Mouse (Mus musculus) C2C12 (cell line): ENCODE data around the gene Dnajc22. TPM values are rescaled to one million over a fixed set of nuclear protein-coding genes. Genes with fewer than 3 reads are reported as not detected.

Source experiments
- H3K27me3 ChIP-seq: one replicate; pipeline ENCODE4 v1.6.1; 2011; ENCODE audit not compliant: control insufficient read depth, insufficient read depth, insufficient read length
- H3K36me3 ChIP-seq: one replicate; pipeline ENCODE4 v1.6.1; 2011; ENCODE audit not compliant: control insufficient read depth, insufficient read depth
- H3K4me3 ChIP-seq: one replicate; pipeline ENCODE4 v1.5.1; 2011; ENCODE audit warnings: mild to moderate bottlenecking, control low read depth; ENCODE audit not compliant: poor library complexity, insufficient read depth, severe bottlenecking
- H3K79me2 ChIP-seq: one replicate; pipeline ENCODE4 v1.6.1; 2011; ENCODE audit not compliant: control insufficient read depth, insufficient read depth
- H3K79me3 ChIP-seq: one replicate; pipeline ENCODE4 v1.6.1; 2011; ENCODE audit warnings: low read depth, control low read depth
- H3ac ChIP-seq: one replicate; pipeline ENCODE3; 2011; ENCODE audit warnings: low read depth; ENCODE audit not compliant: control insufficient read depth, insufficient read length
- CEBPB ChIP-seq: IDR thresholded peaks from one replicate; pipeline ENCODE4 v1.6.1; 2011; ENCODE audit warnings: low read depth, mild to moderate bottlenecking, control low read depth, moderate library complexity
- CTCF ChIP-seq: IDR thresholded peaks from one replicate; pipeline ENCODE4 v1.5.1; 2011; ENCODE audit not compliant: control insufficient read depth, insufficient read depth, insufficient read length
- FOSL1 ChIP-seq: IDR thresholded peaks from one replicate; pipeline ENCODE4 v1.8.0; 2011; ENCODE audit warnings: mild to moderate bottlenecking, low read length; ENCODE audit not compliant: poor library complexity, insufficient read depth, severe bottlenecking
- MAX ChIP-seq: IDR thresholded peaks from one replicate; pipeline ENCODE4 v1.6.1; 2011; ENCODE audit warnings: mild to moderate bottlenecking, control low read depth
- MYOD1 ChIP-seq: IDR thresholded peaks from one replicate; pipeline ENCODE4 v1.6.1; 2011; ENCODE audit warnings: low read depth; ENCODE audit not compliant: control insufficient read depth, insufficient read length
- MYOG ChIP-seq: IDR thresholded peaks from one replicate; pipeline ENCODE4 v1.6.1; 2011; ENCODE audit not compliant: control insufficient read depth, insufficient read length; ENCODE audit errors: extremely low read depth
- USF1 ChIP-seq: IDR thresholded peaks from one replicate; pipeline ENCODE4 v1.6.1; 2011; ENCODE audit warnings: low read depth, mild to moderate bottlenecking, control low read depth, moderate library complexity
- polyA plus RNA-seq: library from polyadenylated mRNA; unstranded; fragments of >200 nt; fragmentation: generic; extraction: Trizol; gene quantifications from one replicate; pipeline ENCODE4 v1.2.1, GENCODE M21; 2012; ENCODE audit warnings: missing spikeins

The Dnajc22 gene
- polyA plus RNA-seq, 1 experiment: 0.74 TPM

- H3K79me3 ChIP-seq: no peaks in the 10 kb centered on the region
- H3K79me2 ChIP-seq: no peaks in the 10 kb centered on the region
- H3K4me3 ChIP-seq: no peak overlapping the region
- TF ChIP-seq MAX (no peak), CEBPB (no peak), USF1 (no peak), CTCF (no peak), MYOG (no peak), MYOD1 (no peak), FOSL1 (no peak)
- peaks cover 30% of the 10 kb centered on the region for H3K27me3 ChIP-seq
- H3K36me3 ChIP-seq: no peaks in the 10 kb centered on the region
- H3ac ChIP-seq: no peak overlapping the region
These were observed 1.8 kb downstream of the Dnajc22 start for GRCm38 (mm10) chr15:99094631-99095270.

- H3K27me3 ChIP-seq: peaks cover 30% of the 10 kb centered on the region
- H3K4me3 ChIP-seq: no peak overlapping the region
- no peak overlapping the region for H3ac ChIP-seq
- H3K79me2 ChIP-seq: no peaks in the 10 kb centered on the region
- no peaks in the 10 kb centered on the region for H3K79me3 ChIP-seq
- no peaks in the 10 kb centered on the region for H3K36me3 ChIP-seq
- TF ChIP-seq MYOD1 (no peak), USF1 (no peak), CTCF (no peak), CEBPB (no peak), MYOG (no peak), MAX (no peak), FOSL1 (no peak)
These were observed 2.4 kb downstream of the Dnajc22 start for GRCm38 (mm10) chr15:99095356-99095755.

- Histone ChIP-seq H3ac (no peak overlapping the region), H3K79me2 (no peaks in the 10 kb centered on the region), H3K4me3 (no peak overlapping the region), H3K79me3 (no peaks in the 10 kb centered on the region), H3K27me3 (peaks cover 30% of the 10 kb centered on the region), H3K36me3 (no peaks in the 10 kb centered on the region)
- TF ChIP-seq USF1: no peak
- TF ChIP-seq MYOG: no peak
- no peak for TF ChIP-seq FOSL1
- TF ChIP-seq CEBPB: no peak
- TF ChIP-seq MAX: no peak
- TF ChIP-seq MYOD1: no peak
- TF ChIP-seq CTCF: no peak
These were observed 3.3 kb downstream of the Dnajc22 start for GRCm38 (mm10) chr15:99096061-99096793.

GRCm38 (mm10) chr15:99096831-99097500 lies 4.0 kb downstream of the Dnajc22 start:
- TF ChIP-seq USF1 (no peak), MYOG (no peak), MAX (no peak), CTCF (no peak), CEBPB (no peak), MYOD1 (no peak), FOSL1 (no peak)
- Histone ChIP-seq H3K27me3 (peaks cover 30% of the 10 kb centered on the region), H3K4me3 (no peak overlapping the region), H3K79me2 (no peaks in the 10 kb centered on the region), H3K36me3 (no peaks in the 10 kb centered on the region), H3ac (peak overlapping the region; percentile 50), H3K79me3 (no peaks in the 10 kb centered on the region)

GRCm38 (mm10) chr15:99097840-99098492 lies 5.0 kb downstream of the Dnajc22 start:
- no peaks in the 10 kb centered on the region for H3K79me3 ChIP-seq
- no peak overlapping the region for H3K4me3 ChIP-seq
- TF ChIP-seq MYOG: no peak
- no peak for TF ChIP-seq CEBPB
- H3K79me2 ChIP-seq: no peaks in the 10 kb centered on the region
- peak overlapping the region; percentile 37 for H3ac ChIP-seq
- no peaks in the 10 kb centered on the region for H3K36me3 ChIP-seq
- peaks cover 30% of the 10 kb centered on the region for H3K27me3 ChIP-seq
